Mouse (Mus musculus) hindbrain, embryonic 13.5 days (tissue): ENCODE measurements around the gene Gsap. TPM values are rescaled to one million over a fixed set of nuclear protein-coding genes. Genes with fewer than 3 reads are reported as not detected.
A peak's percentile ranks its signal among the peaks of the same experiment; 100 is the strongest.
"Not testable (repeated sequence)": the region's sequence is repeated elsewhere in the genome, so short reads cannot be mapped to it uniquely, and the experiment has no call there.

Source experiments
- ATAC-seq: fragments of 200-750 bp; cut with Nextera tagmentation; 2 replicates; pipeline ENCODE4 v1.8.0; 2017; ENCODE audit warnings: moderate TSS enrichment; ENCODE audit not compliant: low FRiP score
- H3K27ac ChIP-seq: fragments of 300-500 bp; sonication (generic); 2 replicates; pipeline ENCODE4 v1.5.1; 2015; ENCODE audit warnings: inconsistent platforms, mild to moderate bottlenecking, moderate library complexity
- H3K27me3 ChIP-seq: fragments of 300-500 bp; sonication (generic); 2 replicates; pipeline ENCODE4 v1.6.1; 2015; ENCODE audit warnings: mild to moderate bottlenecking, inconsistent platforms
- H3K36me3 ChIP-seq: fragments of 300-500 bp; sonication (generic); 2 replicates; pipeline ENCODE4 v1.6.1; 2015; ENCODE audit warnings: mild to moderate bottlenecking, inconsistent platforms
- H3K4me1 ChIP-seq: fragments of 300-500 bp; sonication (generic); replicated peaks from 2 replicates; pipeline ENCODE4 v1.6.1; 2015; ENCODE audit warnings: inconsistent platforms
- H3K4me2 ChIP-seq: fragments of 300-500 bp; sonication (generic); 2 replicates; pipeline ENCODE4 v1.6.1; 2015; ENCODE audit warnings: inconsistent platforms, mild to moderate bottlenecking, moderate library complexity
- H3K4me3 ChIP-seq: fragments of 300-500 bp; sonication (generic); 2 replicates; pipeline ENCODE4 v1.5.1; 2015; ENCODE audit warnings: mild to moderate bottlenecking, inconsistent platforms
- H3K9ac ChIP-seq: fragments of 300-500 bp; sonication (generic); 2 replicates; pipeline ENCODE4 v1.6.1; 2015; ENCODE audit warnings: mild to moderate bottlenecking, inconsistent platforms
- H3K9me3 ChIP-seq: fragments of 300-500 bp; sonication (generic); 2 replicates; pipeline ENCODE4 v1.6.1; 2016; ENCODE audit warnings: inconsistent platforms
- WGBS: fragments of 180-500 bp; shearing (Covaris S2); methylation state at CpG from one replicate; pipeline ENCODE4 v1.1.7; 2015; 5-methylcytosine and 5-hydroxymethylcytosine counted together
- polyA plus RNA-seq: library from polyadenylated mRNA; unstranded; fragments of >200 nt; fragmentation: Nextera tagmentation; extraction: Ambion mirVana; gene quantifications from 2 replicates; pipeline ENCODE4 v1.2.1, GENCODE M21; 2015

Gsap gene
- polyA plus RNA-seq, 1 experiment from 2014 or later, result 9.9 TPM

DNA sequence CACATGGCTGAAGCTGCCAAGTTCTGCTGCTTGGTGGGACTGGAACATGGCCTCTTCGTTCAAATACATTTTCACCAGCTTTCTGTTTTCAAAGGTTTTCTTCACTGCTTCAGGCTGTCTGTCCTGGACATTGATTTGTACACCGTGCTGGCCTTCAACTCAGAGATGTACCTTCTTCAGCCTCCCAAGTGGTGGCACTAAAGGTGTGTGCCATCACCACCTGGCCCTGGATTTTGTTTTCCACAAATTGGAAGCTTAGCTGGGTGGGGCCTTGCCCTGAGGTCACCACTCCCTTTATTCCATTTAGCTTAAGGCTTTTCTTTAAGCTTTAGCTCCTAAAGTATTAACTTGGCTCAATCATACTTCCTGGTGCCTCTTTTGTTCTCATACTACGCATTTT, 22.6 kb upstream of the Gsap start:
- no peak for ATAC-seq
- Histone ChIP-seq H3K27me3 (no peaks in the 10 kb centered on the region), H3K4me2 (no peak overlapping the region), H3K9me3 (no peaks in the 10 kb centered on the region), H3K4me1 (0 out of 2 replicates have a peak, but pooled peaks cover under 1% of the 10 kb centered on the region), H3K4me3 (no peak overlapping the region), H3K9ac (no peak overlapping the region), H3K36me3 (no peaks in the 10 kb centered on the region), H3K27ac (no peak overlapping the region)
- WGBS, result 87% methylated on average over 3 of the region's 3 CpGs

DNA sequence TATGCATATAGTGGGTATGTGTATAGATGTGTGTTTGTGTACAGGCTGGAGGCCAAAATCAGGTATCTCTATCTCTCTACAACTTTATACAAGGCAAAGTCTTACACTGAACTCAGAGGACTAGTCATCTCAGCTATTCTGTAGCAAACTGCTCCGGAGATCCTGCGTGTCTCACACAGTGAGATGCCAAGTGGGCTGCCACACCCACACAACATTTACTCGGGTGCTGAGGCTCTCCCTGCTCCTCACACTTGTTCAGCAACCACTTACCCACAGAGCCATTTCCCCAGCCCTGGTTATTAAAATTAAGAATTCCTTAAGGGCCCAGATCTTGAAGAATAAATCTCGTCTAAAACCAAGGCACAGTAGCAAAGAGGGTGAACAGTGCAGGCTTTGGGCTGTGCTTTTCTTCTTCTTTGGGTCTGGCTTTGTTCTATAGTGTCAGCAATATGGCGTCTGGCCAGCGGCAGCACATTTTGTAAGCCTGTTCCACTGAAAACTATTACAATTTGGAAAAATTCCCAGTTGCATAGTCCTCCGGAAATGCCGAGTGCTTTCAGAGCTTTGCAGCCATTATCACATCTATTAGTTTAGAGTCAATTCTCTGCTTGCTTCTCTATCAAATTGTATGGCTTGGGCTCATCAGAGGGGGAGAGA, 17.2 kb upstream of the Gsap start:
- Histone ChIP-seq H3K9ac (no peak overlapping the region), H3K4me3 (no peak overlapping the region), H3K9me3 (no peaks in the 10 kb centered on the region), H3K27ac (peak overlapping the region; percentile 73), H3K36me3 (no peaks in the 10 kb centered on the region), H3K27me3 (no peaks in the 10 kb centered on the region), H3K4me1 (peaks cover 39% of the 10 kb centered on the region), H3K4me2 (no peak overlapping the region)
- ATAC-seq, result peak; percentile 67
- 47% methylated on average over 8 of the region's 8 CpGs for WGBS

DNA sequence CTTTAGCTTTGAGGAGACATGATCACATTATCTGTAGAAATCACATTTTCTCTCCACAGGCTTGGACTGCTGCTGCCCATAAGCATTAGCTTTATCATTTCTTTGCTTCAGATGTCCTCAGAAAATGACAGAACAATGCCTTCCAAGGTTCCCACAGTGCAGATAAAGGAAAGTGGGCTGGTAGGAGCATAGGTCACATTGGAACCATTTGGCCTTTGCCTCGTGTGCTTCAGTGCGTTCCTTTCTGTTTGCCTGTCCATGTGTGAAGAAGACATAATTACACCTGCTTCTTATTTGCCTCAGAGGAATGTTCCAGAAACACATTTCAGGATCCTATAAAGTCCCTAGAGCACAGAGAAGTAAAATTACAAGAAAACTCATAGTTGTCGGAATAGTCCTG, 16.7 kb upstream of the Gsap start:
- Histone ChIP-seq H3K9ac (no peak overlapping the region), H3K27me3 (no peaks in the 10 kb centered on the region), H3K4me2 (no peak overlapping the region), H3K4me3 (no peak overlapping the region), H3K4me1 (peaks cover 39% of the 10 kb centered on the region), H3K9me3 (no peaks in the 10 kb centered on the region), H3K36me3 (no peaks in the 10 kb centered on the region), H3K27ac (peak overlapping the region; percentile 73)
- peak; percentile 17; the same call in 1 of the 2 replicates for ATAC-seq
- 35% methylated on average over 3 of the region's 3 CpGs for WGBS

DNA sequence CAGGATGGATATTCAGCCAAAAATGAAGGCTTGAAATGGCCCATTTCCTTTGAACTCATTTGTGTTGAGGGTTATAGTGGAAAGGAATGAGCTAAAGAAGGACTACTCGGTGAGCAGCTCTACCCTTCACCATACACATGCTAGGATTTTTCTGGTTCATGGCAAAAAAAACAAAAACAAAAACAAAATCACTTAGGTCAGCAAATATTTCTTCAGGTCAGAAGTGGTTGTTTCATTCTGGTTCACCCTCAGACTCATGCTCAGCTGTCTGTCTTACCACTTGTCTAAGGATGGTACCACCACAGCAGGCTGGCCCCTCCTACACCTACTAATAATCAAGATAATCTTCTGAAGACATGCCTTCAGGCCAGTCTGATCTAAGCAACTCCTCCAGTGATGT, 16.2 kb upstream of the Gsap start:
- Histone ChIP-seq H3K27ac (peak overlapping the region; percentile 73; the same call in 1 of the 2 replicates), H3K36me3 (no peaks in the 10 kb centered on the region), H3K4me2 (no peak overlapping the region), H3K9ac (no peak overlapping the region), H3K4me1 (peaks cover 39% of the 10 kb centered on the region), H3K9me3 (no peaks in the 10 kb centered on the region), H3K27me3 (no peaks in the 10 kb centered on the region), H3K4me3 (no peak overlapping the region)
- ATAC-seq, result no peak
- 81% methylated on average over 1 of the region's 1 CpGs for WGBS

DNA sequence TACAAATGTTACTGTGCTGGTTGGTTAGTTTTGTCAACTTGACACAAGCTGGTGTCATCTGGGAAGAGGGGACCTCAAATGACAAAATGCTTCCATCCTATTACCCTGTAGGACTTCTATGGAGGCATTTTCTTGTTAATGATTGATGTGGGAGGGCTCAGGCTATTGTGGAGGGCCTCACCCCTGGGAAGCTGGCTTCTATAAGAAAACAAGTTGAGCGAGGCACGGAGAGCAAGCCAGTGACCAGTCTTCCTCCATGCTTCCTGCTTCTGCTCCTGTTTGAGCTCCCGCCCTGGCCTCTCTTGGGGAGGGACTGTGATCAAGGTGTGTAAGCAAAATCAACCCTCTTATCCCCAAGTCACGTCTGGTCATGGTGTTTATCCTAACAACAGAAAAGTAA, 15.6 kb upstream of the Gsap start:
- Histone ChIP-seq H3K4me1 (peaks cover 43% of the 10 kb centered on the region), H3K36me3 (no peaks in the 10 kb centered on the region), H3K27me3 (no peaks in the 10 kb centered on the region), H3K9ac (no peak overlapping the region), H3K4me3 (no peak overlapping the region), H3K27ac (peak overlapping the region; percentile 62; the same call in 1 of the 2 replicates), H3K4me2 (no peak overlapping the region), H3K9me3 (no peaks in the 10 kb centered on the region)
- WGBS, result 7% methylated on average over 4 of the region's 4 CpGs
- no peak for ATAC-seq

DNA sequence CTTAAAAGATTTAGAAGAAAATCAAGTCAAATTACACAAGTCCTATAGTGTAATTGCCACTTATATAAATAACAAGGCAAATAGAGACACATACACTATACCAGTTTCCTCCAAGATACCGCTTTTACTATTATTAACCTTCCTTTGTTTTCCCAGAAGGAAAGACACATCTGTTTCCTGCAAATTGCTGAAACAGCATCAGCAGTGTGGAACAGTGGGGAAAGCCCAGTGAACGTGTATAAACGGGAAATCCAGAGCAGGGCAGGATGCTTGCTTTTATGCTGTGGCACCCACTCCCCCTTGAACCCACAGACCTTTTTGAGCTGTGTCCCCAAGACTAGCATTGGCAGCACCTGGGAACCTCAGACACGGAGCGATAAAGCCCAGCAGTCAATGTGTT, 15.2 kb upstream of the Gsap start:
- WGBS, result 42% methylated on average over 5 of the region's 5 CpGs
- no peaks in the 10 kb centered on the region for H3K27me3 ChIP-seq
- no peaks in the 10 kb centered on the region for H3K9me3 ChIP-seq
- peak; percentile 26; the same call in 1 of the 2 replicates for ATAC-seq
- H3K4me2 ChIP-seq, result 0 out of 2 replicates have a peak overlapping the region, but pooled peaks have one; percentile 2
- H3K4me1 ChIP-seq, result peaks cover 48% of the 10 kb centered on the region
- peak overlapping the region; percentile 78 for H3K27ac ChIP-seq
- no peak overlapping the region for H3K4me3 ChIP-seq
- H3K9ac ChIP-seq, result no peak overlapping the region
- H3K36me3 ChIP-seq, result no peaks in the 10 kb centered on the region

DNA sequence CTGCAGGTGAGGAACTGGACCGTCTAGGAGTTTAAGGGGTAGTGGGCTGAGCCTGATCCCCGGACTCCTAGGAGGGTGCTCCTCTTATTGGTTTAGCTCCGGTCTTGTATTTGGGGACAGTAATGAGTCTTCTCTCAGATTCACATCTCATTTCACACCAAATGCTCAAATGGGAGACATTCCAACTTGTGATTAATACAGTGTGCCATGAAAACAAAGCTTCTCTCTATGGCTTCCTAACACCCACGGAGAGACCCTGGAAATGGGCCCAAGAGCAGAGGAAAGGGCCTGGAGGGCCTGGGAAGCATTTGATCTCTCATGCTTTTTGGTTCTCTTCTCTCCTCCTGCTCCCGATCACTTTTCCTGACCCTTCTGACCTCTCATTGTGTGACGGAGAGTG, 14.7 kb upstream of the Gsap start:
- 34% methylated on average over 6 of the region's 6 CpGs for WGBS
- ATAC-seq, result peak; percentile 27

DNA sequence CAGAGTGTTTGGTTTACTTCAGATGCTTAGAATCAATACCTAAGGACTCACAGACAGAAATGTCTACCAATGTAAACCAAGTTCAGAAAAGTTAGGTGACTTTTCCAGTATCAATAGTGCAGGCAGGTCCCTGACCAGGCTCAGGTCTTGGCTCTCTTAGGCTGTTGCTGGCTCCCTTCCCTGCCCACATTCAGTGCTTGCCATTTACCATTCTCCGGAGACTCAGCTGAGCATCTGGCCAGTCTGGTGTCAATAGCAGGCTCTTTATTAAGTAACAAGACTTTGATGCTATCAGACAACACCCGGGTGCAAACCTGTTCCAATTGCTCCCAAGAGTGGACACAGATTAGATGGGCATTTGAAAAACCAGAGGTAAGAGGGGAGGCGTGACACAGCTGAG, 13.7 kb upstream of the Gsap start:
- peaks cover 50% of the 10 kb centered on the region for H3K4me1 ChIP-seq
- no peak overlapping the region for H3K27ac ChIP-seq

More for the DNA sequence above, 14.7 kb upstream of the Gsap start:
- no peak overlapping the region for H3K4me3 ChIP-seq
- no peaks in the 10 kb centered on the region for H3K9me3 ChIP-seq
- no peaks in the 10 kb centered on the region for H3K36me3 ChIP-seq
- no peak overlapping the region for H3K9ac ChIP-seq
- H3K27ac ChIP-seq, result peak overlapping the region; percentile 78
- no peak overlapping the region for H3K4me2 ChIP-seq
- H3K27me3 ChIP-seq, result no peaks in the 10 kb centered on the region
- peaks cover 50% of the 10 kb centered on the region for H3K4me1 ChIP-seq

DNA sequence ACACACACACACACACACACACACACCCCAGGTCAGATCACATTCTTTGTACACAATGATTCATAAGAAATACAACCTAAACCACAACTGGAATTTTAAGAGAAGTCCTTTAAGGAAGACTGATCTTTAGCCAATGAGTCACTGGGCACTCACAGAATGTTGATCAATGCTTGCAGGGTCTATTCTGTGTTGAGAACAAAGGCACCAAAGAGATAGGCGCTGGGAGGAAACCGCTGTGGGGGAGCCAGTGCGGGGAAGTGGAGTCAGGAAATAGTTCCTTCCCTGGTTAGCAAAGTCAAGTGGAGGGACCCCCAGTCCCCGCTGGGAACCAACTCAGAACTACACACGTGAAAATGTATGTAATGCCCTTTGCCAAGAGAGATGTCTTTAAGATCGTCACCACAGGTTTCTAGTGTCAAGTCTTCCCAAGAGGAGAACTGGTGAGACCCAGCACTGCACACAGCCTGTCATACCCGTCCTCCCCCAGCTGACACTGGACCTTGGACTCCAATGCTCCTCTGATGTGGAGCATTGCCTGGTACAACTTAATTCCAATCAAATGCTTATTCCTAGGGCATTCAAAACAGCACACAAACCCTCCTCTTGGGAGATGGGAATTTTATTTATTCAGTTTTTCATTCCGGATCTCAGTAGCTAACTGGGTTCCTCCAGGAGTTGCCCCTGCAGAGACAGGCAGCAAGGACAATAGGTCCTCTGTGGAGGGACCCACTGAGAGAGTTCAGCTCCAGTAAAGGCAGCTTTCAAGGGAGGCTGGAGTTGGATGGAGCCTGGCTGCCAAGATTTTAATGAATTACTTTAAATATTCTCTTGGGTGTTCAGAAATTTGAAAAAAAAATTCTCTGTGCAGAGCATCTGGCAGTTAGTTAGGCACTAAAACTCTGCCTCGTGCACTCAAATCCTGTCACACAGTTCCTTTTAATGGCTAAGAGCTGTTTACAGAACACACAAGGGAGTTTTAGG, 10.6 kb upstream of the Gsap start:
- Histone ChIP-seq H3K4me1 (peaks cover 36% of the 10 kb centered on the region), H3K36me3 (no peaks in the 10 kb centered on the region), H3K4me3 (no peak overlapping the region), H3K27me3 (no peaks in the 10 kb centered on the region), H3K4me2 (no peak overlapping the region), H3K27ac (peak overlapping the region; percentile 69; the same call in 1 of the 2 replicates), H3K9ac (no peak overlapping the region), H3K9me3 (peaks cover 6% of the 10 kb centered on the region; the same call in 1 of the 2 replicates)
- peak; percentile 44; the same call in 1 of the 2 replicates for ATAC-seq
- WGBS, result 12% methylated on average over 9 of the region's 9 CpGs

More for the DNA sequence above, 13.7 kb upstream of the Gsap start:
- no peak overlapping the region for H3K4me3 ChIP-seq
- ATAC-seq, result no peak
- no peak overlapping the region for H3K9ac ChIP-seq
- H3K27me3 ChIP-seq, result no peaks in the 10 kb centered on the region
- no peaks in the 10 kb centered on the region for H3K9me3 ChIP-seq
- H3K4me2 ChIP-seq, result no peak overlapping the region
- H3K36me3 ChIP-seq, result no peaks in the 10 kb centered on the region
- 50% methylated on average over 3 of the region's 3 CpGs for WGBS

DNA sequence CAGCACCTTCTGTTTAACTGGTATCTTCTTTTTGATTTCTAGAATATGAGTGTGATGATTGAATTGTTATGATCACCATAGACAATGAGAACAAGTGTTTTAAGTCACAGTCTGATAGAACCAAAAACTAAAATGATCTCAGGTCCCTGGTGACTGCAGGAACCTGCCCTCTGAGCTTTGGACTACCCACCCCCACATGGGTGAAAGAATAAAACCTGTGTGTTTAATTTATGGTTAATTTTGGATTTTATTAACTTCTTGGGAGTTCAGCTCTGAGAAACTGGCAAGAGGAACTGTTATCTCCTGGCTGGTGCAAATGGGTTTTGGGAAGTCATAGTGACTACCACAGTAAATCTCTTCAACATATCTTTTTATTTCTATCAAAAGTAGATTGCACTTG, 6.6 kb upstream of the Gsap start:
- Histone ChIP-seq H3K36me3 (no peaks in the 10 kb centered on the region), H3K9me3 (peaks cover 9% of the 10 kb centered on the region)
- ATAC-seq, result no peak

DNA sequence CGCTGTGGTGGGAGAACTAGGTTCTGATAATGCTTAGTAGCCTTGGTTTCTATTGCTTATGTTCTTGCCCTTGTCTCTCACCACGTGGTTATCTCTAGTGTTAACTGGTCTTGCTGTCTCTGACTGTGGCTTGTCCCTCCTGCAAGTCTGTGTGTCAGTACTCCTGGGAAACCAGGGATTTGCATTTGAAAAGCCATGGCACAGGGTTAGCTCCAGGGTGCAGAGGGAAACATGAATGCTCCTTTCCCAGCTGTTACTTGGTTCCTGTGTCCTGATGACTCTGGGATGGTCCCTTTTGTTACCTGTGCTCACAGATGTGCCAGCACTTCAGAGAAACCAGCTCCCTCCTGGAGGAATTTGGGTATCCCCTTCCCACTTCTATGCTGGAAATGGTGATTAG, 3.0 kb upstream of the Gsap start:
- H3K36me3 ChIP-seq, ATAC-seq, H3K27me3 ChIP-seq, H3K9ac ChIP-seq, H3K9me3 ChIP-seq, H3K27ac ChIP-seq, H3K4me2 ChIP-seq, H3K4me3 ChIP-seq: not testable (repeated sequence)
- 58% methylated on average over 2 of the region's 2 CpGs for WGBS
- peaks cover 20% of the 10 kb centered on the region for H3K4me1 ChIP-seq

More for the DNA sequence above, 6.6 kb upstream of the Gsap start:
- Histone ChIP-seq H3K4me1 (peaks cover 11% of the 10 kb centered on the region), H3K9ac (no peak overlapping the region), H3K27ac (no peak overlapping the region), H3K4me2 (no peak overlapping the region), H3K4me3 (no peak overlapping the region), H3K27me3 (no peaks in the 10 kb centered on the region)

DNA sequence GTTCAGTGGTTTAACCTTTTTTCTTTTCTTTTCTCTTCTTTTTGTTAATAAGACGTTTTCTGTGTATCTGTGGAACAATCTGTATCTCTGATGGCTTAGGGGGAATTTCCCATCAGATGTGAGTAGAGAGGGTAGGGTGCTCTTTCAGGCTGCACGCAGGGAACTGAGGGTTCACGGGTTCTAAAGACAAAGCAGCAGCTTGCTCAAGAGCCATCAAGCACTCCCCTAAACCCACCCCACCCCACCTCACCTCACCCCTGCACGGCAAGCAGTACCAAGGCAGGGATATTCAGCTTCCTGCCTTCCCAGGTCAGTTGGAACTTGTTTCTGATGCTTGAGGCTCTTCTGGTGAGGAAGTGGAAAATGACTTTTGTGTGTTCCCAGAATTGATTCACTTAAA, 766 bp downstream of the Gsap start:
- WGBS, result 5% methylated on average over 4 of the region's 4 CpGs

More for the DNA sequence above, 766 bp downstream of the Gsap start:
- H3K9ac ChIP-seq, result peak overlapping the region; percentile 76
- peaks cover 2% of the 10 kb centered on the region; the same call in 1 of the 2 replicates for H3K9me3 ChIP-seq
- peak overlapping the region; percentile 75 for H3K4me2 ChIP-seq
- no peak for ATAC-seq
- no peaks in the 10 kb centered on the region for H3K36me3 ChIP-seq
- no peak overlapping the region for H3K27ac ChIP-seq
- no peaks in the 10 kb centered on the region for H3K27me3 ChIP-seq
- H3K4me3 ChIP-seq, result peak overlapping the region; percentile 55
- H3K4me1 ChIP-seq, result peaks cover 21% of the 10 kb centered on the region
